Mouse (Mus musculus): ENCODE measurements around the gene Zwint.

GRCm38 (mm10) chr10:72613125-72613915, 41.3 kb upstream of the Zwint start:
- no peak for TF ChIP-seq CTCF (IDR thresholded peaks at IDR 0.05)
- no peak for TF ChIP-seq EP300 (IDR thresholded peaks at IDR 0.05)

Measured in lung, postnatal 0 days (tissue).